Mouse (Mus musculus) gastrocnemius, adult 2 months (tissue): ENCODE data around the gene Gse1. TPM values are rescaled to one million over a fixed set of nuclear protein-coding genes. Genes with fewer than 3 reads are reported as not detected.

Experiments used
- DNase-seq: peaks from one replicate; pipeline ENCODE4 v3.0.0; 2022
- H3K27ac ChIP-seq: fragments of 200-600 bp; 2 replicates; pipeline ENCODE4 v1.8.1; 2022; ENCODE audit warnings: mild to moderate bottlenecking
- H3K4me3 ChIP-seq: fragments of 200-600 bp; 2 replicates; pipeline ENCODE4 v1.8.1; 2022; ENCODE audit warnings: mild to moderate bottlenecking, moderate library complexity
- CTCF ChIP-seq: fragments of 200-600 bp; IDR thresholded peaks from 2 replicates; pipeline ENCODE4 v1.8.1; 2022; ENCODE audit warnings: antibody characterized with exemption, mild to moderate bottlenecking, moderate library complexity
- intact Hi-C: fragments of 180-260 bp; cut with DNase I; formaldehyde crosslinking; loops from one replicate; pipeline ENCODE4 v1.15.1; 2025
- total RNA-seq, 2 experiments: library from RNA; stranded (reverse); gene quantifications; 2 replicates each; pipeline ENCODE4 v1.2.3; 2021

Gene Gse1
- total RNA-seq, 2 experiments from 2014 or later, result 26.5 to 37.3 TPM

GRCm38 (mm10) chr8:120502428-120502827 lies 274.2 kb downstream of the Gse1 start:
- Histone ChIP-seq H3K4me3 (no peak overlapping the region), H3K27ac (0 out of 2 replicates have a peak overlapping the region, but pooled peaks have one; percentile 16)
- no peak for TF ChIP-seq CTCF
- DNase-seq, result peak; percentile 14
- intact Hi-C loops, result loop anchor here (5.0 kb wide), 2 partner anchors 35 to 65 kb away; no protein-coding TSS in a partner anchor

- Histone ChIP-seq H3K27ac (peak overlapping the region; percentile 80), H3K4me3 (peak overlapping the region; percentile 58)
- TF ChIP-seq CTCF, result no peak
- DNase-seq, result peak; percentile 81
- intact Hi-C loops, result loop anchor here (5.0 kb wide), 2 partner anchors 33 to 67 kb away; no protein-coding TSS in a partner anchor
Measured at GRCm38 (mm10) chr8:120504251-120505081, 276.2 kb downstream of the Gse1 start.

DNA sequence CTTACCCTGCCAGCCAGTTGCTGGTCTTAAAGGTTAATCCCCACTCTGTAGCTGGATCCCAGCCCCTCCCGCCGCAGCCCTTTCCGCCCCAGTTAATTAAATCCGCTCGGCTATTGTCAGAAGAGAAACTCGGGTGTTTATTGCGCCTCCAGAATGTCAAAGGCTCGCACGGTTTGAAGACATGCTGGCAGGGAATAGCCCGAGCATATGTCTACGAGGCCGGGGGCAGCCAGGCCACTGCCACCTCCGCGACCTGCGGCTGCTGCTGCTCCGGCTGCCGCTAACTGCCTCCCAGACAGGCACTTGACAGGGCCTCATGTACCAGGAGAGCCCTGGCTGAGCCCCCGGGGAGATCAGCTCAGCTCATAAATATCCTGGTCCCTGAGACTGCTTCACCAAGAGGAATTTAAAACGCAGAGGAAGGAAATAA lies 276.8 kb downstream of the Gse1 start:
- DNase-seq, result no peak
- no peak for TF ChIP-seq CTCF
- Histone ChIP-seq H3K4me3 (peak overlapping the region; percentile 58), H3K27ac (peak overlapping the region; percentile 80)
- intact Hi-C loops, result no loop called here

- DNase-seq, result peak; percentile 70
- peak overlapping the region; percentile 80 for H3K27ac ChIP-seq
- H3K4me3 ChIP-seq, result peak overlapping the region; percentile 58
- no peak for TF ChIP-seq CTCF
- intact Hi-C loops, result no loop called here
Measured at GRCm38 (mm10) chr8:120505619-120506310, 277.5 kb downstream of the Gse1 start.

DNA sequence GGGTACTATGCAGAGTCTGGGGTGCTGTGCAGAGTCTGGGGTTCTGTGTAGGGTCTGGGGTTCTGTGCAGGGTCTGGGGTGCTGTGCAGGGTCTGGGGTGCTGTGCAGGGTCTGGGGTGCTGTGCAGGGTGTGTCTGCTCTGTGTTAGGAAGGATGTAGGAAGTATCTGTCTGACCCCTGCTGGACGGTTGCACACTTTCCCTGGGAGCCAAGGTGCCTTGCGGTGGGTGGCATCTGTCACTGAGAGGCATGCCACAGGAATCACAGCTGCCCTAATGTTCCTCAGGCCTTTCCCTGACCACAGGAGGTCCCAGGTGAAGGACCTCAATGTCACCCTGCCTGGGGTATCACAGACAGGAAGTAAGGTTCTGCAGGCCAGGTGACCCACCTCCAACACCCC lies 278.3 kb downstream of the Gse1 start:
- intact Hi-C loops, result no loop called here
- TF ChIP-seq CTCF, result peak; percentile 42

GRCm38 (mm10) chr8:120507290-120507689 lies 279.0 kb downstream of the Gse1 start:
- no peak for DNase-seq
- no peak for TF ChIP-seq CTCF
- intact Hi-C loops, result no loop called here
- Histone ChIP-seq H3K4me3 (no peak overlapping the region), H3K27ac (no peak overlapping the region)

More for the DNA sequence above, 278.3 kb downstream of the Gse1 start:
- H3K27ac ChIP-seq, result no peak overlapping the region; the same call in 1 of the 2 replicates
- DNase-seq, result no peak
- H3K4me3 ChIP-seq, result no peak overlapping the region

DNA sequence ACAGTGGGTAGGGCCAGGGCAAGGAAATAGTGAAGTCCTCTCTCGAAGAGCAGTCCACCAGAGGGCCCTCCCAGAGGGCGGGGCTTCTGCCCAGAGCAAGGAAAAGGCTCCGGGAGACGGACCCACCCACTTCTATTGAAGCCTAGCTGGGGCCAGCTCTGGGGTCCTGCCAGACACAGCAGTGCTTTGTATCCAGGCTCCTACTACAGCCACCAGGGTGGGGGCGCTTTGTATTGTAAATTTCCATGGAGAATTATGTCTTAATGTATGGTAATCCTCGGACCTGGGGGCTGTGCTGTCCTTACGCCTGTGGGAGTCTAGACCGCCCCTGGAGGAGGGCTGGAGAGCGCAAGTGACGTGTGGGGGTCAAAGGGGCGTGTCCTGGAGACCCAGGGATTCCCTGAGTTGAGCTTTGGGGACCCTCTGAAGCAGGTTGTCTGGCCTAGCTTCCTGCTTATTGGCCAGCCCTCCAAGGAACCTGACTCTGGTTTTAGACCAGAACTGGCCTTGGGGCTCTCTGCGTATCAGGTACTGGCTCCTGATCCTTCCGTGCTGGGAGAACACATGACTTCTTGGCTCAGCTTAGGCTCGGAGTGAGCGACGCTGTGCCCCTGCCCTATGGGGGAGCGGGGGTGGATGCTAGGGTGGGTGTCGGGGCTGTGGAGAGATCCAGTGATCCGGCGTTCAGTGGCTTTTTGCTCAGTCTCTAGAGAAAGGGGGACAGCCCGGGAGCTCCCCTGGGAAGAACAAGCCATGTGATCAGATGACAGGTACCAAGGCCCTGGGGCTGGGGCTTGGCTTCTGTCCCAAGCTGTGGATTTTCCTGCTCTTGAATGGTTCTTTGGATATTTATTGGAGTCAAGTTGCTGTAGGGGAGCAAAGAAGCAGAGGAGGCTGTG lies 281.1 kb downstream of the Gse1 start:
- H3K27ac ChIP-seq, result no peak overlapping the region
- H3K4me3 ChIP-seq, result no peak overlapping the region

DNA sequence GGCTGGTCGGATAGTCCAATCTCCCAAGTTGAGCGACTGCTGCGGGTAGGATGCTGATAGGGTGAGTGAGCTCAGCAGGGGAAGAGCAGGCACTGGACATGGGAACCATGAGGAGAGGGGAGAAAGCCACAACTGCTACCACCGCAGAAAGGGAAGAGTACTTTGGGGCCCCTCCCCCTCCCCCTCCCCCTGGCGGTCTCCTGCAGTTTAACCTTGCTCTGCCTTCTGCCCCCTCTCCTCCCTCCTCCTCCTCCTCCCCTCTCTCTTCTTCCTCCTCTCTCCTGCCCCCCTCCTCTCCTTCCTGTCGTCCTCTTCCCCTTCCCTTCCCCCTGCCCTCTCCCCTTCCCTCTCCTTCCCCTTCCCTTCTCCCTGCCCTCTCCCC lies 281.8 kb downstream of the Gse1 start:
- Histone ChIP-seq H3K27ac (no peak overlapping the region), H3K4me3 (no peak overlapping the region)
- intact Hi-C loops, result no loop called here
- TF ChIP-seq CTCF, result no peak
- DNase-seq, result no peak

More for the DNA sequence above, 281.1 kb downstream of the Gse1 start:
- intact Hi-C loops, result no loop called here
- no peak for DNase-seq
- TF ChIP-seq CTCF, result no peak

GRCm38 (mm10) chr8:120510863-120511457 lies 282.7 kb downstream of the Gse1 start:
- no peak for DNase-seq
- no peak overlapping the region for H3K4me3 ChIP-seq
- intact Hi-C loops, result no loop called here
- TF ChIP-seq CTCF, result no peak
- no peak overlapping the region for H3K27ac ChIP-seq

DNA sequence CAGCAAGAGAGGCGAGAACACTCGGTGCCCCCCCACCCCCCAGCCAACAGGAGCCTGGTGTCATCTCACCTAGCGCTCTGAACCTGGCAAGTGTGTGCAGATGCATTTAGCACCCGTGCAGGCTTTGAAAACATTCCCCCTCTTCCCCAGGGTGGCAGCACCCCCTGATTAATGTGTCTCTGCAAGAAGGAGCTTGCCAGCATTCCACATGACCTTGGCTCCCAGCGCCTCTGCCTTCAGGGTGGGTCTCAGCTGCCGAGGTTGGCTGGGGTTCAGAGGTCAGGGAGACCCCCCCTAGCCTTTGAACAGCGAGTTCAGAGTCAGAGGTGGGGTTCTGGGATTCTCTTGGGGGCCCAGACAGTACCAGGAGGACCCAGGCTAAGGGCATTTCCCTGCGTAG lies 283.5 kb downstream of the Gse1 start:
- Histone ChIP-seq H3K27ac (no peak overlapping the region), H3K4me3 (no peak overlapping the region)
- DNase-seq, result no peak
- no peak for TF ChIP-seq CTCF
- intact Hi-C loops, result no loop called here

DNA sequence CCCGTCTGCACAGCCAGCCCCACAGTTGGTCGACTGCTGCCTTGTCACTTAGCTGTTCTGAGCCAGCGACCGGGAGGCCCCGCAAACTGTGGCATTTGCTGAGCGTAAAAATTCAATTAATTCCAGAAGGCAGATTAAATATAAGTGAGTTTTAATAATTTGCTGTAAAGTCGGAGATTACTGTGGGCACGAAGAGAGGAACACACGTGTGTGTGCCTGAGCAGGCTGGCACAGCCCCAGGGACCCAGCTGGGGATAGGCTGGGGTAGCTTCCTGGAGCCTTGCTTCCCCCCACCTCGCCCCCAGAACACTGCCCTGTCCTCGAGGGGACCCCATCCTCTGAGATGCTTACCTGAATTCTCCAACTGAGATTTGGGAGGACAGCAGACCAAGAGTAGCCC lies 284.1 kb downstream of the Gse1 start:
- TF ChIP-seq CTCF, result no peak
- no peak for DNase-seq
- H3K27ac ChIP-seq, result no peak overlapping the region
- intact Hi-C loops, result no loop called here
- no peak overlapping the region for H3K4me3 ChIP-seq

DNA sequence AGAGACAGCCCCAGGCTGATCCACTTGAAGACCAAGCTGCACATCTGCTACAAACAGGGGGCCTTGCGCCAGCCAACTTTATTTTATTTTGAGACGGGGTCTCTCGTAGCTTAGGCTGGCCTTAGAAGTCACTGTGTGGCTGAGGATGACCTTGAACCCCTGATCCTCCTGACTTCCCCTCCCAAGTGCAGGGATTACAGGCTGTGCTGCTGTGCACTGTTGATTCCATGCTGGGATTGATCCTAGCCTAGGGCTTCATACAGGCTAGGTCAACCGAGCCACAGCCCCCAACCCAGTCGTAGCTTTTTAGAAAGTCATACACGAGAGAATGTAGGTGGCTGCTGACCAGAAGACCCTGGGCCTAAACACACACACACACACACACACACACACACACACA lies 284.9 kb downstream of the Gse1 start:
- no peak for DNase-seq
- no peak overlapping the region for H3K4me3 ChIP-seq
- TF ChIP-seq CTCF, result no peak
- no peak overlapping the region for H3K27ac ChIP-seq
- intact Hi-C loops, result no loop called here
